Comparison of ENCODE assay signal across 8 mouse cellular contexts in the genomic region with DNA sequence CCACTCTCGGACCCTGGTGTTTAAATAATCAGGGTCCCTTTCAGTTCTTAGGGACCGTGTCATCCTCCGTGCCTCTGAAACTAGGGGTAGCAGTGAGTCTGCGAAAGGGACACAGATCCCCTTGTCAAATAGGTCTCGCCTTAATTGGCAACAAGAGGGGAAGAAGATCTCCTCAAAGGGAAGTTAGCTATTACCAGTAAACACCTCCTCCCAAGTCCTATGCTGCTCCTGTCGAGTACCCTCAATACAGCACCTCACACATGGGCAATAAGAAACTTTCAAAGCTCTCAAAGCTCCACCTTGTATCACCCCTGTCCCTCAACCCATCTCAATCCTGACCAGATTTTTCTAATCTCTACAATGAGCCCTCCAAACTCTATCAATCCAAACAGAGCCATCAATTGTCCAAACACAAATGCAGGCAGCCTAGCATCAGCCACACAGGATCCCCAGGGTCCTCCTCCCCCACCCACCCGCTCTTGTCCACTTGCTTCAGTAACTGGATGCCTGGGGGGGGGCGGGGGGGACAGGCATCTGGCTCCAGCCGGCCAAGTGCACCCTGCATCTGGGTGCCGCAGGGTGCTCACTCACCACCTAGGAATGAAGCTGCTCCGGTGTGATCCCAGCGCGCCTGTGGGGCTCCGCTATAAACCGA. TPM values are rescaled to one million over a fixed set of nuclear protein-coding genes. Genes with fewer than 3 reads are reported as not detected.
A peak's percentile ranks its signal among the peaks of the same experiment; 100 is the strongest.
DNase-seq lines count a peak whose midpoint lies in the region; ATAC-seq and TF ChIP-seq lines count a peak whose summit lies in the region.

No protein-coding gene starts in this region.

- H3K27ac ChIP-seq in heart, embryonic 15.5 days, result 0 out of 2 replicates have a peak overlapping the region, but pooled peaks have one; percentile 28
- no peak overlapping the region for H3K27ac ChIP-seq in ES-Bruce4 (ENCODE audit: insufficient read depth, low read length)
- H3K27ac ChIP-seq in midbrain, embryonic 11.5 days (ENCODE audit: low read depth, low read length), result no peak overlapping the region

- H3K36me3 ChIP-seq in heart, embryonic 15.5 days, result no peaks in the 10 kb centered on the region
- no peaks in the 10 kb centered on the region for H3K36me3 ChIP-seq in ES-Bruce4 (ENCODE audit: control insufficient read depth, insufficient read depth, low read length, poor library complexity, severe bottlenecking)
- H3K36me3 ChIP-seq in midbrain, embryonic 11.5 days (ENCODE audit: control insufficient read depth, insufficient read depth, low read length), result no peaks in the 10 kb centered on the region

- no peak for TF ChIP-seq CTCF in ES-Bruce4 (IDR thresholded peaks at IDR 0.05; ENCODE audit: low read depth, low read length)

- WGBS in heart, embryonic 15.5 days, result 18% methylated on average over 15 of the region's 15 CpGs
- WGBS in midbrain, embryonic 11.5 days, result 19% methylated on average over 15 of the region's 15 CpGs

- no peak for ATAC-seq in heart, embryonic 15.5 days (replicated peaks; ENCODE audit: insufficient number of reproducible peaks, insufficient read depth, low FRiP score, low read depth)
- peak; percentile 15 for ATAC-seq in granulocyte monocyte progenitor cell, adult 5-6 weeks (replicated peaks; ENCODE audit: poor library complexity, severe bottlenecking)
- peak; percentile 68 for ATAC-seq in midbrain, embryonic 11.5 days (ENCODE audit: low FRiP score)

- TF ChIP-seq POLR2A in ES-Bruce4 (IDR thresholded peaks at IDR 0.05; ENCODE audit: insufficient read depth, low read length), result no peak

- H3K27me3 ChIP-seq in heart, embryonic 15.5 days, result no peaks in the 10 kb centered on the region
- H3K27me3 ChIP-seq in ES-Bruce4 (ENCODE audit: control insufficient read depth, insufficient read depth, low read length, poor library complexity, severe bottlenecking), result no peaks in the 10 kb centered on the region
- H3K27me3 ChIP-seq in midbrain, embryonic 11.5 days (ENCODE audit: control insufficient read depth, insufficient read depth, low read length), result no peaks in the 10 kb centered on the region

- H3K9ac ChIP-seq in heart, embryonic 15.5 days, result peak overlapping the region; percentile 64
- H3K9ac ChIP-seq in ES-Bruce4 (ENCODE audit: low read depth, poor library complexity, severe bottlenecking), result peak overlapping the region; percentile 22
- peak overlapping the region; percentile 61 for H3K9ac ChIP-seq in midbrain, embryonic 11.5 days (ENCODE audit: low read length)

- H3K9me3 ChIP-seq in heart, embryonic 15.5 days (replicated peaks), result no peaks in the 10 kb centered on the region
- no peaks in the 10 kb centered on the region for H3K9me3 ChIP-seq in ES-Bruce4 (replicated peaks; ENCODE audit: control insufficient read depth, insufficient read depth, low read length, poor library complexity, severe bottlenecking)
- H3K9me3 ChIP-seq in midbrain, embryonic 11.5 days (ENCODE audit: control insufficient read depth, low read length), result no peaks in the 10 kb centered on the region

- no peak for TF ChIP-seq EP300 in ES-Bruce4 (IDR thresholded peaks at IDR 0.05; ENCODE audit: insufficient read depth, low read depth, low read length)

- H3K4me1 ChIP-seq in heart, embryonic 15.5 days (replicated peaks), result peaks cover 11% of the 10 kb centered on the region
- H3K4me1 ChIP-seq in ES-Bruce4 (ENCODE audit: control insufficient read depth, insufficient read depth, low read length), result no peaks in the 10 kb centered on the region
- H3K4me1 ChIP-seq in midbrain, embryonic 11.5 days (ENCODE audit: control insufficient read depth, insufficient read depth, low read length), result peaks cover 4% of the 10 kb centered on the region

- H3K4me3 ChIP-seq in heart, embryonic 15.5 days, result peak overlapping the region; percentile 66
- H3K4me3 ChIP-seq in ES-Bruce4 (ENCODE audit: low read depth, low read length), result peak overlapping the region; percentile 59
- peak overlapping the region; percentile 48 for H3K4me3 ChIP-seq in midbrain, embryonic 11.5 days (ENCODE audit: low read depth, low read length)

- peak overlapping the region; percentile 96 for H3K4me2 ChIP-seq in heart, embryonic 15.5 days
- H3K4me2 ChIP-seq in midbrain, embryonic 11.5 days, result peak overlapping the region; percentile 97

- DNase-seq in heart, adult 9 months (ENCODE audit: low spot score in 2 of 2), result no peak
- peak; percentile 86 for DNase-seq in midbrain, embryonic 11.5 days (ENCODE audit: low spot score, missing footprints)
- DNase-seq in thymus, postnatal 25 days, result no peak
- no peak for DNase-seq in spleen, adult 12 weeks (ENCODE audit: low spot score)
- DNase-seq in right cerebral cortex, postnatal 25 days, result no peak

RNA-seq across cellular contexts. Expression of a gene that starts 0.4 kb away (rescaled TPM):
- polyA plus RNA-seq in heart, embryonic 15.5 days (2015; fragmentation: Nextera tagmentation; extraction: Ambion mirVana), result 6.5 and 10.4 TPM in 2 replicates
- 7.9 and 8.8 TPM in 2 replicates for polyA plus RNA-seq in ES-Bruce4 (2011; ENCODE audit: insufficient read depth, insufficient read length, low read depth, missing spikeins)
- total RNA-seq in granulocyte monocyte progenitor cell, adult 5-6 weeks (2014; fragmentation: Nextera tagmentation), result 16.3 and 26.3 TPM in 2 replicates
- total RNA-seq in granulocyte monocyte progenitor cell, adult 5-6 weeks (2017), result 6.5 and 6.6 TPM in 2 replicates
- polyA plus RNA-seq in midbrain, embryonic 11.5 days (2014; fragmentation: Nextera tagmentation; extraction: Ambion mirVana), result 5.8 TPM in 2 replicates

RNA-seq across cellular contexts. Expression of a gene that starts 16.9 kb away (rescaled TPM):
- 32.9 and 42.9 TPM in 2 replicates for polyA plus RNA-seq in heart, embryonic 15.5 days (2015; fragmentation: Nextera tagmentation; extraction: Ambion mirVana)
- 17.1 and 20.7 TPM in 2 replicates for polyA plus RNA-seq in ES-Bruce4 (2011; ENCODE audit: insufficient read depth, insufficient read length, low read depth, missing spikeins)
- not detected in 2 replicates for total RNA-seq in granulocyte monocyte progenitor cell, adult 5-6 weeks (2014; fragmentation: Nextera tagmentation)
- total RNA-seq in granulocyte monocyte progenitor cell, adult 5-6 weeks (2017), result not detected in 2 replicates
- polyA plus RNA-seq in midbrain, embryonic 11.5 days (2014; fragmentation: Nextera tagmentation; extraction: Ambion mirVana), result 19.0 and 20.8 TPM in 2 replicates

RNA-seq across cellular contexts. Expression of a gene that starts 18.8 kb away (rescaled TPM):
- polyA plus RNA-seq in heart, embryonic 15.5 days (2015; fragmentation: Nextera tagmentation; extraction: Ambion mirVana), result 37.7 and 53.3 TPM in 2 replicates
- polyA plus RNA-seq in ES-Bruce4 (2011; ENCODE audit: insufficient read depth, insufficient read length, low read depth, missing spikeins), result 22.2 and 23.2 TPM in 2 replicates
- total RNA-seq in granulocyte monocyte progenitor cell, adult 5-6 weeks (2014; fragmentation: Nextera tagmentation), result 9.4 and 9.9 TPM in 2 replicates
- total RNA-seq in granulocyte monocyte progenitor cell, adult 5-6 weeks (2017), result 2.9 and 5.6 TPM in 2 replicates
- 28.0 and 34.1 TPM in 2 replicates for polyA plus RNA-seq in midbrain, embryonic 11.5 days (2014; fragmentation: Nextera tagmentation; extraction: Ambion mirVana)

RNA-seq across cellular contexts. Expression of a gene that starts 25.5 kb away (rescaled TPM):
- polyA plus RNA-seq in heart, embryonic 15.5 days (2015; fragmentation: Nextera tagmentation; extraction: Ambion mirVana), result 70.5 and 95.7 TPM in 2 replicates
- 121 and 139 TPM in 2 replicates for polyA plus RNA-seq in ES-Bruce4 (2011; ENCODE audit: insufficient read depth, insufficient read length, low read depth, missing spikeins)
- total RNA-seq in granulocyte monocyte progenitor cell, adult 5-6 weeks (2014; fragmentation: Nextera tagmentation), result 238 and 321 TPM in 2 replicates
- 239 and 278 TPM in 2 replicates for total RNA-seq in granulocyte monocyte progenitor cell, adult 5-6 weeks (2017)
- 151 and 154 TPM in 2 replicates for polyA plus RNA-seq in midbrain, embryonic 11.5 days (2014; fragmentation: Nextera tagmentation; extraction: Ambion mirVana)

RNA-seq across cellular contexts. Expression of a gene that starts 38.6 kb away (rescaled TPM):
- 6.1 and 11.2 TPM in 2 replicates for polyA plus RNA-seq in heart, embryonic 15.5 days (2015; fragmentation: Nextera tagmentation; extraction: Ambion mirVana)
- polyA plus RNA-seq in ES-Bruce4 (2011; ENCODE audit: insufficient read depth, insufficient read length, low read depth, missing spikeins), result 6.4 and 8.7 TPM in 2 replicates
- total RNA-seq in granulocyte monocyte progenitor cell, adult 5-6 weeks (2014; fragmentation: Nextera tagmentation), result 0.53 TPM in 1 of 2 replicates, not detected in the other
- total RNA-seq in granulocyte monocyte progenitor cell, adult 5-6 weeks (2017), result 0.43 and 5.2 TPM in 2 replicates
- polyA plus RNA-seq in midbrain, embryonic 11.5 days (2014; fragmentation: Nextera tagmentation; extraction: Ambion mirVana), result 7.5 and 7.9 TPM in 2 replicates
